Mouse (Mus musculus) spleen, postnatal 10 days (tissue): ENCODE measurements at regions not wholly inside any gene's neighbourhood (a gene's known extent, or its start where the extent isn't known, plus 50 kb on each side); places are given as distances from the start of the nearest gene placed in this dataset.
"Not testable (repeated sequence)": the region's sequence is repeated elsewhere in the genome, so short reads cannot be mapped to it uniquely, and the experiment has no call there.

Source experiments
- DNase-seq, 2 experiments: peaks; one replicate each; pipeline ENCODE4 v3.0.0; 2021 to 2022; ENCODE audit warnings: low spot score in 2 of 2

GRCm38 (mm10) chr3:36387431-36387830 lies 88.3 kb downstream of the Anxa5 start:
- no peak for DNase-seq

GRCm38 (mm10) chr3:36383438-36383945 lies 92.2 kb downstream of the Anxa5 start:
- no peak for DNase-seq

- no peak for DNase-seq
Measured at GRCm38 (mm10) chr3:36381621-36382193, 94.0 kb downstream of the Anxa5 start.

- no peak for DNase-seq
Measured at GRCm38 (mm10) chr3:36375722-36376121, 100.0 kb downstream of the Anxa5 start.

GRCm38 (mm10) chr3:36374939-36375338 lies 100.8 kb downstream of the Anxa5 start:
- DNase-seq: no peak

GRCm38 (mm10) chr3:36360933-36361332 lies 114.8 kb downstream of the Anxa5 start:
- no peak for DNase-seq

- not testable (repeated sequence) for DNase-seq
Measured at GRCm38 (mm10) chr3:36354201-36354600, 121.5 kb downstream of the Anxa5 start.

- no peak for DNase-seq
Measured at GRCm38 (mm10) chr3:36352032-36352742, 123.5 kb downstream of the Anxa5 start.

GRCm38 (mm10) chr3:36349073-36349472 lies 126.6 kb downstream of the Anxa5 start:
- DNase-seq: no peak

- DNase-seq: no peak
Measured at GRCm38 (mm10) chr3:36340889-36341533, 118.9 kb upstream of the Qrfpr start.

- DNase-seq: no peak
Measured at GRCm38 (mm10) chr3:36339656-36340055, 117.5 kb upstream of the Qrfpr start.

GRCm38 (mm10) chr3:36334279-36334678 lies 112.2 kb upstream of the Qrfpr start:
- DNase-seq: no peak

- DNase-seq: no peak
Measured at GRCm38 (mm10) chr3:36332016-36332415, 109.9 kb upstream of the Qrfpr start.

- peak in 1 of 2 experiments; percentile 42 for DNase-seq
Measured at GRCm38 (mm10) chr3:36330656-36331055, 108.5 kb upstream of the Qrfpr start.

- DNase-seq: no peak
Measured at GRCm38 (mm10) chr3:36329631-36330030, 107.5 kb upstream of the Qrfpr start.

- no peak for DNase-seq
Measured at GRCm38 (mm10) chr3:36328927-36329326, 106.8 kb upstream of the Qrfpr start.

- no peak for DNase-seq
Measured at GRCm38 (mm10) chr3:36318635-36319034, 96.5 kb upstream of the Qrfpr start.

GRCm38 (mm10) chr3:36311337-36311736 lies 89.2 kb upstream of the Qrfpr start:
- DNase-seq: no peak

GRCm38 (mm10) chr3:36310642-36311267 lies 88.6 kb upstream of the Qrfpr start:
- no peak for DNase-seq

- DNase-seq: no peak
Measured at GRCm38 (mm10) chr3:36296792-36297191, 74.7 kb upstream of the Qrfpr start.

- DNase-seq: no peak
Measured at GRCm38 (mm10) chr3:36291971-36292370, 69.9 kb upstream of the Qrfpr start.

GRCm38 (mm10) chr3:36284066-36284465 lies 62.0 kb upstream of the Qrfpr start:
- no peak for DNase-seq
